Mouse (Mus musculus) myocyte (in vitro differentiated cells): ENCODE results near the gene Fez1.

Experiments
- CEBPB ChIP-seq: IDR thresholded peaks from 2 replicates; pipeline ENCODE4 v1.6.1; 2011; ENCODE audit warnings: mild to moderate bottlenecking, moderate library complexity; ENCODE audit not compliant: poor library complexity, insufficient read depth, severe bottlenecking
- MAX ChIP-seq: IDR thresholded peaks from one replicate; pipeline ENCODE4 v1.6.1; 2011; ENCODE audit warnings: low read depth, mild to moderate bottlenecking, control low read depth
- MYOG ChIP-seq, 3 experiments: IDR thresholded peaks; one replicate each; pipeline ENCODE4 v1.6.1; 2011; ENCODE audit warnings: control low read depth in 2 of 3, low read depth in 2 of 3, mild to moderate bottlenecking in 2 of 3; ENCODE audit not compliant: insufficient read length in 2 of 3, control insufficient read depth in 1 of 3, insufficient read depth in 1 of 3
- POLR2A ChIP-seq: IDR thresholded peaks from one replicate; pipeline ENCODE4 v1.6.1; 2011; ENCODE audit warnings: low read depth, mild to moderate bottlenecking, control low read depth, moderate library complexity; ENCODE audit not compliant: insufficient read length

GRCm38 (mm10) chr9:36895009-36895693 lies 73.5 kb downstream of the Fez1 start:
- TF ChIP-seq MYOG (IDR thresholded peaks at IDR 0.05; ENCODE audit: control insufficient read depth in 1 of 3, insufficient read depth in 1 of 3, insufficient read length in 2 of 3, low read depth in 2 of 3) (peak in 1 of 3 experiments; percentile 4), POLR2A (no peak), CEBPB (no peak), MAX (no peak)
